Mouse (Mus musculus): ENCODE results near the gene Gigyf2. TPM values are rescaled to one million over a fixed set of nuclear protein-coding genes. Genes with fewer than 3 reads are reported as not detected.
"Not testable (repeated sequence)": the region's sequence is repeated elsewhere in the genome, so short reads cannot be mapped to it uniquely, and the experiment has no call there.

Gene Gigyf2
- polyA plus RNA-seq, 1 experiment, result 31.3 TPM

DNA sequence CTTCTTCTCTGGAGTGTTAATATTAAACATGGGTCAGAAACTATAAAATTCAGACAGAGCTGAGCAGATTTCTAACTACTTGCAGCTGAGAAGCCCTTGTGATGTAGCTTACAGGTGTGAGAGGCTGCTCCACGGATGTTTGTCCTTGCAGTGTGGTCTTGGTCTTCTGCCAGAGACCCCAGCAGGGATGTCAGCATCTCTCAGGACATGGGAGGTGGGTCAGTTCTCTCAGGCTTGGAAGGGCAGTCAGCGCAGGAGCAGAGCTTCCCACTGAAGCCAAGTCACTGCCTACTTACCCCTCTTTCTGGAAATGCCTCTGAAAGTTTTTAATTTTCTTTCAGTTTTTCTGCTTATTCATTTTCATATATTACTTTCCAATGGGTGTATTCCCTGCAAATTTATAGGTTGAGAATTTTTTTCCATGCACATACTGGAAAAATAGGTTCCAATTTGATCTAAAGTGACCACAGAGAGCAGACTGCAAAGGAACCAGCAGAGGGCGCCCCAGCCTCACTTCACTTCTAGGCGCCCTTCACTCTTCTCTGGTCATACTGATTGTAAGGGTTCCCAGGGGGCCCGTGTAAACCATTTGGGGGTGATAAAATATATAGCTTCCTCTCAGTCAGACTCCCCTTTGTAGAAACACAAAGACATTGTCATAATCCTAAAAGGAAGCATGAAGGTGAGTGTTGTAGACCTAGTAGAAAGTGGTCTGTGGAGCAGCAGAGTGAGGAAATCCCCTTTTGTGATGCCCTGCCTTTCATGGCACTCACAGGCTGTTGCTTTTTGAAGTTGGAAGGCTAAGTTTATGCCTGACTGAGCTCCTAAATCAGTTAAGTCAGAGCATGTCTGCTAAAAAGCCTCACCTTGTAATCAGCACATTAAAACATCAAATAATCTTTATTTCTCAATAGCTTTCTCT, 120.6 kb downstream of the Gigyf2 start:
- no peak for DNase-seq (ENCODE audit: low read depth)

DNA sequence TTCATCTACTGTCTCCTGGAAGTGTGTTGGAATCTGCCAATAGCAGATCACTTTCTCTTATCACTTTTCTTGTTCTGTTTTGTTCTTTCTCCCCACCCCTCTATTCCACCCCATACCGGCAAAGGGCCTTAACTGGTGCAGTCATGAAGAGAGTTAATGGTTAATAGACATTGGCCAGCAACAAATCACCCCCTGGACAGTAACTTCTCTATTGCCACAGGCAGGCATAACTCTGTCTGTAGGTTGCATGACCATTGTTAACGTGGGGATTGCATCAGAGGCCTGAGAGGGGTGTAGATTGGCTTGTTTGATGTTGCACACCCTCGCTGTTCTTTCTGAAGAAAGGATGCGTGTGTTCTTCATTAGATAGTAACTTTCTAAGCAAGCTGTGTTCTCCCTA, 122.6 kb downstream of the Gigyf2 start:
- no peak for DNase-seq (ENCODE audit: low read depth)

DNA sequence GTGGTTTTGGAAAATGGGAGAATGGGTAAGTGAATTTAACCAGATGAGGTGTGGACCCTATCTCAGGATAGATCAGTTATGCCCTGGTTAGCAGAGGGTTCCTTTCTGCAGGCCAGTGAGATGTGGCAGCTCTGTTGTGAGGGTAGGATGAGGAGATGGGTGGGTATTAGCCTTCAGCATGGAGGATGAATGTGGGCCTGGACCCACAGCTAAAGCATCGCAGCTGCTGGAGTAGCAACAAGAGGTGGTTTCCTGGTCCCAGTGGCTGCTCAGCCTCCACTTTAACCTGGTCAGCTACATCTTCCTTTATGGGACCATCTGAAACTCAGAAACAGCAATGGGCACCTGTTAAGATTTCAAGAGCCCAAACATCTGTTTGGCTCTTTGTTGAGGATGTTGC, 129.6 kb downstream of the Gigyf2 start:
- DNase-seq (ENCODE audit: low read depth), result no peak

DNA sequence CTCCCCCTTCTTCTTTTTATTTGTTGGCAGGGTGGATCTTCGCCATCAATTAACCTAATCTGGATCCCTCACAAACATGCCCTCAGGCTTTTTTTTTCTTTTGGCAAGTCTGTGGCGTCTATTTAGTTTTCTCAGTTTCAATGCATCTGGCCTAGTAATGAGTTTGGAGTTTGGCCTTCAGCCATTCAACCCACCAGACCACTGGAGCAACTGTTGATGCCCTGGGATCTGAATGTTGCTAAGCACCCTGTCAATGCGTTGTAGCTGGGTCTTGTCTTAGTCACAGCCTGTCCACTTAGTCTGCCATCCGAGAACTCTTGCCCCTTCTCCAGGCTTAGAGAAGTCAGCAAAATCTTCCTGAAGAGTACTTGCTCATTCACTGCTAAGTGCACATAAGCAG, 131.2 kb downstream of the Gigyf2 start:
- no peak for DNase-seq (ENCODE audit: low read depth)

DNA sequence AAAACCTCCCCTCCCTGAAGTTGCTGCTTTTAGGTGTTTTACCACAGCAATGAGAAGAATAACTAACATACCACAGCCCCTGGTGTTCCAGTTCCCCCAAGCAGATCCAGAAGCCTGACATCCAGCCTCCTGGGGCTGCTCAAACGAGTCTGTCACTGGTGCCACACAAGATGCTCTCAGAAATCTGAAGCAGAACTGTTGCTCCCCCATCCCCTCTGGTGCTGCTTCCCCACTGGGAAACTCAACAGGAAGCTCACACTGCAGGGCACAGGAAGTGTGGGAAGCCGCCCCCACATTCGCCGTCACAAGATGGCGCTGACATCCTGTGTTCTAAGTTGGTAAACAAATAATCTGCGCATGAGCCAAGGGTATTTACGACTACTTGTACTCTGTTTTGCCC, 133.1 kb downstream of the Gigyf2 start:
- DNase-seq (ENCODE audit: low read depth), result not testable (repeated sequence)

DNA sequence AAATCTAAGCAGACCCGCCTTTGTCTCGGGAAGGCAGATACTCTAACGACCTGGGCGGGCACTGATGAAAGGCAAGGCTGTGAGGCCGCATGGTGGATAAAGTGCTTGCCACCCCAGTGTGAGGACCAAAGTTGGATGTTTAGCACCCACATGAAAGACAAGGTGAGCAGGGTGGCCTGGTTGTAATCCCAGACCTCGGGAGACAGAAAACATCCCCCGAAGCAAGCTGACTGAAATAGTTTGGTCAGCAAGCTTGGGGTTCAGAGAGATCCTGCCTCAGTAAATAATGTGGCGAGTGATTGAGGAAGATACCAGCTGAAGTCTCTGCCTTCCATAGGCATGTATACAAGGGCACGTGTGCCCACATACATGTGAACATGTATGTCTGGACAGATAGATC, 140.7 kb downstream of the Gigyf2 start:
- no peak for DNase-seq (ENCODE audit: low read depth)

DNA sequence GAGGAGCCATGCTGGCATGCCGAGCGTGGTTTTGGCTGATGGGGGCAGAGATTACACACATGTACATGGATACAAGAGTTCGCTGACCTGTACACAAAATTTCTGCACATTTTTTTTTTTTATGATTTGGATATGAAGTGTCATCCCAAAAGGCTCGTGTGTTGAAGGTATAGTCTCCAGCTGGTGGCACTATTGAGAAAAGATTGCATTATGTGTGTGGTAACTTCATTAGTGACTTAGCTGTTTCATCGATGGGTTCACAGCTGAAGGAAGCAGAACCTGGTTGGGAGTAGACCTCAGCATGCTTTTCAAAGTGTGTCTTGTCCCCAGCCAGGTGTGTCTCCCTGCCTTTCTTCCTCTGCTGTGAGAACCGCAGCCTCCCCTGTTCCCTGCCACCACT, 141.5 kb downstream of the Gigyf2 start:
- no peak for DNase-seq (ENCODE audit: low read depth)

DNA sequence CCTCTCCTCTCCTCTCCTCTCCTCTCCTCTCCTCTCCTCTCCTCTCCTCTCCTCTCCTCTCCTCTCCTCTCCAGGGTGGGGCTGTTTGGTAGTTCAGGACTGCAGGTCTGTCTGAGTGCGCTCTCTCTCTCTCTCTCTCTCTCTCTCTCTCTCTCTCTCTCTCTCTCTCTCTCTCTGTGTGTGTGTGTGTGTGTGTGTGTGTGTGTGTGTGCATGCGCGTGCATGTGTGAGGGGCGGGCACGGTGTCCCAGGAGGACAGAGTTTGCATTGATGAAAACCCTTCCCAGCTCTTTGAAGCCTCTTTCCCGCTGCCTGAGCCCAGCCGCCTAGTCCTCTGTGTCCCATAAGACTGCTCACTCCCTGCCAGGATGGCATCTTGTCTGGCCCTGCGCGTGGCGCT, 143.2 kb downstream of the Gigyf2 start, which contains the start of gene Snorc:
Gene Snorc (plus strand): TSS at position 301 of the 400 bp plus-strand sequence.
- not testable (repeated sequence) for DNase-seq (ENCODE audit: low read depth)

DNA sequence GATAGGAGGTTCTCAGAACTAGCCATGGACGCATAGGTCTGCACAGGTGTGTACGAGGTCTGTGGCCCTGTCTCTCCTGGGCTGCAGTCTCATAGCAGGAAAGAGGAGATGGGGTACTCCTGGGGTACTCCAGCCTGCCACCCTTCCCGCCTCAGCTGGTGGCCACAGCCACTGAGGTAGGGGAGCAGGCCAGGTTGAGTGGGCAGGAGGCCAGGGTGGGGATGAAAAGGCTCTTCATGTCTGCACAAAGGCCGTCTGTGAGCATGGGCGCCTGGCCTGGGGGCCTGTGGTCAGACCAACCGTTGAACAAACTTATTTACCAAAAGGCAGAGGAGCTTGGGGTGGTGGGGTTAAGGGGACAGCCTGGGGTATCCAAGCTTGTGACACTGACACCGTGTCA, 145.1 kb downstream of the Gigyf2 start:
- DNase-seq (ENCODE audit: low read depth), result no peak

DNA sequence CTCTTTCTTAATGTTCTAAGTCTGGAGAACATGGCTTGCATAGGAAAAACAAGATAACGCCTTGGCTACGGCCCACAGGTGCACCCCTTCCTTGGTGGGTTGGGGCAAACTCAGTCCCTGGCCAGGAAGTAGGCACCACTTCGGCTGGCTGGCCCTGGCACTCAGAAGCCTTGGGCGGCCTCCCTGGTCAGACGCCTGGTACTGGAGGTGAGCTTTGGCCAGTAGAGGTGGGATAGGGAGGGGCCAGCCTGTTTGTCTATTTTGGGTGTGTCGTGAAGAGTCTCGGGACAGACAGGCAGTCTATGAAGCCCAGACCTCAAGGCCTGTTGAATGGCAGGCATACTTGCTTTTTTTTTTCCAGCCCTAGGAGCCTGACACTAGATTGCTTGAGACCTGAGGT, 145.8 kb downstream of the Gigyf2 start:
- no peak for DNase-seq (ENCODE audit: low read depth)

DNA sequence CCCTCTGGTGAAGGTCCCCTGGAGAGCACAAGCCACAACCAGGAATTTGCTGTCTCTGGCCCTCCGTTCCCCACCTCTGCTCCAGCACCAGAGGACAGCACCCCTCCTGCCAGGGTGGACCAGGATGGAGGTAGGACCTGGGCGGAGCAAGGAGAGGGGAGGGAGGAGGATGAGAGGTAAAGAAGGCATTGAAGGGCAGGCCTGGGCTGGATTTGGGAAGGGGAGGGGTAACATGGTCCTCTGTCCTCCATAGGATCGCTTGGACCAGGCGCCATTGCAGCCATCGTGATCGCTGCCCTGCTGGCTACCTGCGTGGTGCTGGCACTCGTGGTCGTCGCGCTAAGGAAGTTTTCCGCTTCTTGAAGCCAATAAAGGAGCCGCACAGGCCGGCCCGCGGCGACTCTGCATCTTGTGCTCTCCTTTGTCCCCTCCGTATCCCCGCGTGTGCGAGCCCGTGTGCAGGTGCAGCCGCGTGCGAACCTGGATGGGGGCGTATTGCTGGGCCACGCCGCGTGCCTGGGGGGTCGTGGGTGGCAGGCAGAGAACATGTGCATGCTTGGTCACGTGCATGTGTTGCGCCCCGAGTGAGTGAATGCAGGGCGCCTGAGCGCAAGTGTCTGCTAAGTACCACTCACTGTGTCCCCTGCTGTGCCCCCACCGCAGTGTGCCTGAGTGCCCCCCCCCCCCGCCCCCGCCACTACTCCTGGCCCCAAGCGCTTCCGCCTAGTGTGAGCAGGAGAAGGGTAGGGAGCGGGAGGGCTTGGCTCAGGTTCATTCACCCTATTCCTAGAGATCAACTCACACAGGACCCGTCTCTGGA, 148.5 kb downstream of the Gigyf2 start:
- DNase-seq (ENCODE audit: low read depth), result no peak

DNA sequence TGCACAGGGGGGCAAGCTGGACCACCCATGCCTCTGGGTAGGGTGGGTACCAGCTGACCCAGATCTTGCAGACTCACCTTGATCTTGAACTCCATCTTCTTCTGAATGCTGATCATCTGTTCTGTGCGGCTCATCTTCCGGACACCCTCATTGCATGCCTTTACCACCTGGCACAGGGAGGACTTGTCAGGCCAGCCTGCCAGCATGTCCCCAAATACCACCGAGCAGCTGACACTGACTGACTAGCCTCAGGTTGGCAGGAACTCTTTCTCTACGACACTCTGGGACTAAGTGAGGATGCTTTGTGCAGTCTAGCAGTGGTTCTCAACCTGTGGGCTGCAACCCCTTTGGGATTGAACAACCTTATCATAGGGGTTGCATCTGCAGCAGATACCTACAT, 155.7 kb downstream of the Gigyf2 start:
- DNase-seq (ENCODE audit: low read depth), result no peak

DNA sequence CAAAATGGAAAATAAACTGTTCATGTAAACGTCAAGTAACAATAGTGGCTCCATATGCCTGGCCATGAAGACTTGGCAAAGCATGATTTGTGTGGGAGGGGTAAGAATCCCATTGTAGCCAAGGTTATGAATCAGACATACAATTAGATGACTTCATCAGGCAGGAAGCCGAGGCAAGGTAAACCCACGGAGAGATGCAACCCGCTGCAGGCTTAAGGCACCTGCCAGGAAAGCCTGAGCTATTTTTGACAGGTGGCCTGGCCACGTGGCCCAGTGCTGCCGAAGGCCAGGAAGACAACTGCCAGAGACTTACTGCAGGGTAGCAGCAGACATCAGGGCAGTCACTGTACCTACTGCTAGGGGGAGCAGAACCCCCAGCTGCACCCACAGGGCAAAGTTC, 159.6 kb downstream of the Gigyf2 start:
- DNase-seq (ENCODE audit: low read depth), result peak; percentile 71

DNA sequence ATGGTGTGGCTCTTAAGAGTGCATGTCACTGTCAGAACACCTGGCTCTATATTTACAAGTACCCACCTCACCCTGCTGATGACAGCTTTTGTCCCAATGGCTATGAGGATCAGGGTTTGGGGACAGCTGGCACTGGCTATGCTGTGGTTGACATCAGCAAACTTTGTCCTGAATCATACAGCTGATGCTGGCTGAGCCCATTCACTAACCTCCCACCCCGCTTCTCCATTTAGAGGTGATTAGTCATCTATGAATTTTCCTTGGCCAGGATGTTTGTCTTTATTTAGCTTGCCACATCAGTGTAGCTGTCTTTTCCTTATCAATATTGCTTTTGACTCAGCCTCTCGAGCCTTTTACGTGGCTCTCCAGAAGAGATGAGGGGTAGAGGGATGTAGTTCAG, 165.5 kb downstream of the Gigyf2 start:
- DNase-seq (ENCODE audit: low read depth), result no peak

DNA sequence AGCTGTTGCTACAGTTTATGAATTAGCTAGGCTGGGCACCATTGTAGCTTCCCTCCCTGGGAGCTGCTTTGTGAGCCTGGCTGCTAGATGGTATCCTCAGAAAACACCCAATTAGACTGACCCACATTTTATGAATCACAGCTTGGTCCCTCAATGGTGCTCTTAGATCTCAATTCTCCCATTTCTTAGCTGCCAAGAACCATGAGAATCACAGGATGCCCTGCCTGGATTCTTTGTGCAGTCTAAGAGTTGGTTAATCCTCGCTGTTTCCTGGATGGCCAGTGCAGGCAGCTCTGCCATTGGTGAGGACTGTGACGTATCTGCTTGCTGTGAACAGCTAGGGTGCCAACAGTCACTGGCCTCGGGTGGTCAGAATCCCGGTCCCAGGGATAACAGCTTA, 166.7 kb downstream of the Gigyf2 start:
- DNase-seq (ENCODE audit: low read depth), result no peak

Other genes with a start within 250 kb of the Gigyf2 start
- gene Alppl2, start 237.1 kb upstream of the Gigyf2 start, polyA plus RNA-seq (2012; rRNA removed), result 18.2 and 22.5 TPM in 2 replicates
- gene Alpi, start 225.4 kb upstream of the Gigyf2 start, polyA plus RNA-seq (2012; rRNA removed), result 0.08 TPM in 1 of 2 replicates, not detected in the other
- 0.12 and 0.41 TPM in 2 replicates for gene Akp3, start 202.0 kb upstream of the Gigyf2 start, polyA plus RNA-seq (2012; rRNA removed)
- gene Ecel1, start 170.5 kb upstream of the Gigyf2 start, polyA plus RNA-seq (2012; rRNA removed), result 0.15 and 0.22 TPM in 2 replicates
- 1.5 and 1.8 TPM in 2 replicates for gene Prss56, start 143.7 kb upstream of the Gigyf2 start, polyA plus RNA-seq (2012; rRNA removed)
- 0.03 TPM in 1 of 2 replicates, not detected in the other for gene Chrnd, start 136.4 kb upstream of the Gigyf2 start, polyA plus RNA-seq (2012; rRNA removed)
- 0.22 TPM in 1 of 2 replicates, not detected in the other for gene Chrng, start 122.3 kb upstream of the Gigyf2 start, polyA plus RNA-seq (2012; rRNA removed)
- gene Eif4e2, start 113.1 kb upstream of the Gigyf2 start, polyA plus RNA-seq (2012; rRNA removed), result 34.9 and 41.5 TPM in 2 replicates
- gene Efhd1, start 62.6 kb upstream of the Gigyf2 start, polyA plus RNA-seq (2012; rRNA removed), result 11.3 and 11.8 TPM in 2 replicates
- gene Kcnj13, start 67.7 kb downstream of the Gigyf2 start, polyA plus RNA-seq (2012; rRNA removed), result not detected in 2 replicates
- not detected in 2 replicates for gene Snorc, start 143.3 kb downstream of the Gigyf2 start, polyA plus RNA-seq (2012; rRNA removed)
- 2.6 and 3.6 TPM in 2 replicates for gene Neu2, start 182.9 kb downstream of the Gigyf2 start, polyA plus RNA-seq (2012; rRNA removed)
- gene Ngef, start 246.9 kb downstream of the Gigyf2 start, polyA plus RNA-seq (2012; rRNA removed), result 4.1 and 6.4 TPM in 2 replicates